Mouse (Mus musculus): Measurements from ENCODE around the gene Plekha6.

Plekha6 gene

DNA sequence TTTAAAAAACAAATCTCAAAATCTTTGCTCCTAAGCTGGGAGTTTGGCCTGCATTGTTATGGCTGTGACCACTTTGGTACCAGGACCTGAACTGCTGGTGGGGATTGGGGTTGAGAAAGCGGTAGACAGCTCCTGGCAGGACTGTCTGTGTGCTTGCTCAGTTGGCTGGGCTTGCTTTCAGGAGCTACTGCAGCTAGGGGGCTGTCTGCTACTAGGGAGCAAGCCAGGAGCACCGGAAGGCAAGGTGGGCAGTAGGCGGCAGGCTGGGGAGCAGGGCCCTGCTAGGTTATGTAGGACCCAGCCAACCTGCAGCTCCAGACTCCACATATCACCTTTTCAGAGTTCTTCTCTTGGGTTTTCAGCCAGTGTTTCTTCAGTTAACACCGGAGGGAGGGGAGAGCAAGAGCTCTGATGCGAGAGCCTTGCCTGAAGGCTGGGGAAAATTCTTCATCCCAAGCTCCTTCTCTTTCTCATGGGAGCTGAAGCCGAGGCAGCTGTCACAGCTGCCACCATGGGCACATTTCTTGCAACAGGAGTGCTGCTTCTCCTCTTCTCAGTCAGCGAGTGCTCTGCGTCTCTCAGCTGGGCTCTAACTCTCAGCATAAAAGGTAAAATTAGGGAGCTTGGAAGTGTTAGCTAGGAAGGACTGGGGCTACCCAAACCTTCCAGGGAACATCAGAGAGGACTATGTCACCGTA, 62.1 kb downstream of the Plekha6 start:
- Histone ChIP-seq H3K36me3 (ENCODE audit: insufficient read depth, low read length) (no peaks in the 10 kb centered on the region), H3K9me3 (ENCODE audit: low read length) (no peaks in the 10 kb centered on the region), H3K4me3 (replicated peaks; ENCODE audit: low read length) (no peak overlapping the region), H3K27me3 (ENCODE audit: insufficient read depth, low read length) (peaks cover 21% of the 10 kb centered on the region), H3K4me1 (replicated peaks; ENCODE audit: low read depth, low read length) (peaks cover 59% of the 10 kb centered on the region)
- TF ChIP-seq CTCF (conservative IDR thresholded peaks at IDR 0.05; ENCODE audit: low read length) (no peak), NANOG (IDR thresholded peaks at IDR 0.05; ENCODE audit: borderline replicate concordance, low read length) (no peak), POU5F1 (IDR thresholded peaks at IDR 0.05; ENCODE audit: borderline replicate concordance, low read length) (no peak)

DNA sequence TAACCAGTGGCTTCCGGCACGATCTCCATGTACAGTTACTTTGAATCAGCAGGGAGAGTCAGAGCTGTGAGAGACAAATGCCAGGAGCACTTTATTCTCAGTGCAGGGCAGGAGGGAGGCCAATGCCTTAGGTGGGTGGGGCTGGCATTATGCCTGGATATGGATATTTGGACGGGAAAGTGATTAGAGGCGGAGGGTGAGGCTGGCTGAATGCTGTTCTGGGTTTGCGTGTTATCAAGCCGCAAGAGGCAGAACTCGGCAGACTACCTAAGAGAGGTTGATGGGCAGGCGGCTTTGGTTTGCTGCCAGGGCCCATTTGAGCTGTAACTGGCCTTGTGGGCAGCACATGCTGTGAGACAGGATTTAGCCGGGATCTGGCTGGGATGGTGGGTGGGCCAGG, 62.9 kb downstream of the Plekha6 start:
- 0 out of 2 replicates have a peak overlapping the region, but pooled peaks have one; percentile 17 for H3K4me3 ChIP-seq (replicated peaks; ENCODE audit: low read length)
- no peaks in the 10 kb centered on the region for H3K9me3 ChIP-seq (ENCODE audit: low read length)
- H3K36me3 ChIP-seq (ENCODE audit: insufficient read depth, low read length): no peaks in the 10 kb centered on the region
- peaks cover 24% of the 10 kb centered on the region for H3K27me3 ChIP-seq (ENCODE audit: insufficient read depth, low read length)
- H3K4me1 ChIP-seq (replicated peaks; ENCODE audit: low read depth, low read length): peaks cover 59% of the 10 kb centered on the region
- no peak for TF ChIP-seq POU5F1 (IDR thresholded peaks at IDR 0.05; ENCODE audit: borderline replicate concordance, low read length)
- TF ChIP-seq NANOG (IDR thresholded peaks at IDR 0.05; ENCODE audit: borderline replicate concordance, low read length): no peak
- TF ChIP-seq CTCF (conservative IDR thresholded peaks at IDR 0.05; ENCODE audit: low read length): no peak

DNA sequence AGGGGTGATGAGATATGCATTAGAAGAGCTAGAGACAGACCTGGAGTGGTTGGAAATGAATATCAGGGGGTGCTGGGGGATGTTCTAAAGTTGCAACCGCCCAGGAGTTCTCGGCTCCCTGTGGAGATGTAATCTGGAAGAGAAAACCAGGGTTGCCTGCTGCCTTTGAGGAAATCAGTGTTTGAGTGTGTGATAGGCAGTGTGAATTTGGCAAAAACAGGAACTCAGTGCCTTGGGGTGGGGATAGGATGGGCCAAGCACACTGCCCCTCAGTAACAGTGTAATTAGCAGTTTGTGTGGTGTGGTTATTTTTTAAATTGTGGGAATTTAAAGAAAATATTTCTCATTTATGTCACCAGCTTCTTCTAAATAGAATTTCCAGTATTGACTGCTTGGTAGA, 63.4 kb downstream of the Plekha6 start:
- Histone ChIP-seq H3K4me1 (replicated peaks; ENCODE audit: low read depth, low read length) (peaks cover 58% of the 10 kb centered on the region), H3K27me3 (ENCODE audit: insufficient read depth, low read length) (peaks cover 24% of the 10 kb centered on the region), H3K36me3 (ENCODE audit: insufficient read depth, low read length) (no peaks in the 10 kb centered on the region), H3K9me3 (ENCODE audit: low read length) (no peaks in the 10 kb centered on the region), H3K4me3 (replicated peaks; ENCODE audit: low read length) (peak overlapping the region; percentile 17; the same call in 1 of the 2 replicates)
- TF ChIP-seq CTCF (conservative IDR thresholded peaks at IDR 0.05; ENCODE audit: low read length) (no peak), NANOG (IDR thresholded peaks at IDR 0.05; ENCODE audit: borderline replicate concordance, low read length) (no peak)

DNA sequence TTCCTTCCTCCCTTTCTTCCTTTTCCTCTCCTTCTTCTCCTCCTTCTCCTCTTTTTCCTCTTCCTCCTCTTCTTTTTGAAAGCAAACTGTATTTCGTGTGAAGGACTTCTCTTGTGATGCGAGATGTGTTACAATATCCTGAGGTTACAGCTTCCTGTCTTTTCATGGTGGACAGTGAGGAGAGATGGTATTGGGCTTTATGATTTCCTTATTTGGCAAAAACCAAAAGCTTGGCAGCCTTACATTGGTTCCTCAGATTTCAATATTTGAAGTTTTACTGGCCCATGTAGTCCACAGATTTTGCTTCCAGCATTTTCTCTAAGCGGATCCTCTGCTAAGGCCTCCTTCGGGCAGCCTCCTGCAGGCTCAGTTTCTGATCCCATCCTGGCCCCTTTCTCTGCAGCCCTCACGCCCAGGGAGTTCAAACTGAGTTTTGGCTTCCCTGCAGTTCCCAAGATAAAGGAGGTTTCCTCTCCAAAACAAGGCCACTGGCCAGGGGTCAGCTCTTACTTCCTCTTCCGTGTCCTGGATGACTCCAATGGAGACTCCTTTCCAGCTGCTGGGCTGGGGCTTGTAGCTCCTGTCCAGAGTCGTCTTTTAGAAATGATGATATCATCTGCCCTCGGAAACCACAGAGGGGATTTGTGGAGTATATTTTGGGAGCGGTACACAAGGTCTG, 64.9 kb downstream of the Plekha6 start:
- TF ChIP-seq NANOG (IDR thresholded peaks at IDR 0.05; ENCODE audit: borderline replicate concordance, low read length) (no peak), POU5F1 (IDR thresholded peaks at IDR 0.05; ENCODE audit: borderline replicate concordance, low read length) (no peak), CTCF (conservative IDR thresholded peaks at IDR 0.05; ENCODE audit: low read length) (no peak)
- Histone ChIP-seq H3K4me1 (replicated peaks; ENCODE audit: low read depth, low read length) (peaks cover 45% of the 10 kb centered on the region), H3K36me3 (ENCODE audit: insufficient read depth, low read length) (no peaks in the 10 kb centered on the region)

DNA sequence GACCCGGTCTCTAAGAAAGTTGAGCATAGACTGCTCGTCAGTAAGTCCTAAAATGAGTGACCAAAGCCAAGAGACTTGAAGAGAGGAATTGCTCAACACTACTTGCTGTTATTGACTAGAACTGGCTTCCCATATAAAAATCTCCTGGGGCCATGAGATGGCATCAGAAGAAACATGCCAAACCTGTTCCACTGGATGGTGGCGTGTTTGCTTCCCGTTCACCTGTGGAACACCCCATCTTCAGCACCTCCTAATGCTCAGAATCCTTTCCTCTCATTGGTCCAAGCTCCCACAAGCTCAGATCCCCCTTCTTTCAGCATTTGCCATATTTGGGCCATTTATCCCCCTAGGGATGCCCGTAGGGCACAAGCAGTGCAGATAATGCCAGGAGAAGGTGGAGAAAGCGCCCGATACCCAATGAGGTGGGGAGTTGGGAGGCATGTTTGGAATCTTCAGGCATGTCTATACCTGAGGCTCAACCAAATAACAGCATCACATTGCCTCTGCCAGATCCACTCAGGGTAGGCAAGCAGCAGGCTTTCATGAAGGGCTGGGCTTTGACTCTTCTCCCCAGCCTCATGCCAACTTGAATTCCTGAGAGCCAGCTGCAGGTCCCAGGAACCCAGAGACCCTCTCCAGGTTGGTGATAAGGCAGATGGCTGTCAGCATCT, 67.6 kb downstream of the Plekha6 start:
- no peaks in the 10 kb centered on the region for H3K9me3 ChIP-seq (ENCODE audit: low read length)
- peaks cover 17% of the 10 kb centered on the region for H3K27me3 ChIP-seq (ENCODE audit: insufficient read depth, low read length)
- peaks cover 37% of the 10 kb centered on the region for H3K4me1 ChIP-seq (replicated peaks; ENCODE audit: low read depth, low read length)
- no peaks in the 10 kb centered on the region for H3K36me3 ChIP-seq (ENCODE audit: insufficient read depth, low read length)
- no peak overlapping the region for H3K4me3 ChIP-seq (replicated peaks; ENCODE audit: low read length)
- TF ChIP-seq NANOG (IDR thresholded peaks at IDR 0.05; ENCODE audit: borderline replicate concordance, low read length): no peak
- TF ChIP-seq CTCF (conservative IDR thresholded peaks at IDR 0.05; ENCODE audit: low read length): no peak
- no peak for TF ChIP-seq POU5F1 (IDR thresholded peaks at IDR 0.05; ENCODE audit: borderline replicate concordance, low read length)

More for the DNA sequence above, 64.9 kb downstream of the Plekha6 start:
- Histone ChIP-seq H3K27me3 (ENCODE audit: insufficient read depth, low read length) (peaks cover 20% of the 10 kb centered on the region), H3K9me3 (ENCODE audit: low read length) (no peaks in the 10 kb centered on the region), H3K4me3 (replicated peaks; ENCODE audit: low read length) (no peak overlapping the region)

DNA sequence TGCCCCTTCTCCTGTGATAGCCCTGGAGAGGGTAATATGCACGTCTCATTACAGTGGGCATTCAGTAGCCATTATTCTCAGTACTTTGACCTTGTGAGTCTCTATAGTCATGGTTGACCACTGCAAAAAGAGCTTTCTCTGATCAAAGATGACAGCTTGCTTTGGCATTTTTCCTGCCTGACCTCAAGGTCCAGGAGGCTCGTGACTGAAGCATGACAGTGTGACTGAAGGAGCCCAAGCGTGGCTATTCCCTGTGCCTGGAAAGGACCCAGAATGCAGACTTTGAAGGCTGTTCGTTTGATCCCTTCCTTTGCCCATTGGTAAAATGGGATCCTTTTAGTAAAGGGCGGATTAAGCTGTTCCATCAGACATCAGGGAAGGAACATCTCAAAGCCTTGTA, 71.9 kb downstream of the Plekha6 start:
- Histone ChIP-seq H3K9me3 (ENCODE audit: low read length) (no peaks in the 10 kb centered on the region), H3K4me1 (replicated peaks; ENCODE audit: low read depth, low read length) (peaks cover 49% of the 10 kb centered on the region), H3K36me3 (ENCODE audit: insufficient read depth, low read length) (no peaks in the 10 kb centered on the region), H3K27me3 (ENCODE audit: insufficient read depth, low read length) (peaks cover 15% of the 10 kb centered on the region; the same call in 1 of the 2 replicates), H3K4me3 (replicated peaks; ENCODE audit: low read length) (no peak overlapping the region)
- TF ChIP-seq CTCF (conservative IDR thresholded peaks at IDR 0.05; ENCODE audit: low read length) (no peak), POU5F1 (IDR thresholded peaks at IDR 0.05; ENCODE audit: borderline replicate concordance, low read length) (no peak), NANOG (IDR thresholded peaks at IDR 0.05; ENCODE audit: borderline replicate concordance, low read length) (no peak)

DNA sequence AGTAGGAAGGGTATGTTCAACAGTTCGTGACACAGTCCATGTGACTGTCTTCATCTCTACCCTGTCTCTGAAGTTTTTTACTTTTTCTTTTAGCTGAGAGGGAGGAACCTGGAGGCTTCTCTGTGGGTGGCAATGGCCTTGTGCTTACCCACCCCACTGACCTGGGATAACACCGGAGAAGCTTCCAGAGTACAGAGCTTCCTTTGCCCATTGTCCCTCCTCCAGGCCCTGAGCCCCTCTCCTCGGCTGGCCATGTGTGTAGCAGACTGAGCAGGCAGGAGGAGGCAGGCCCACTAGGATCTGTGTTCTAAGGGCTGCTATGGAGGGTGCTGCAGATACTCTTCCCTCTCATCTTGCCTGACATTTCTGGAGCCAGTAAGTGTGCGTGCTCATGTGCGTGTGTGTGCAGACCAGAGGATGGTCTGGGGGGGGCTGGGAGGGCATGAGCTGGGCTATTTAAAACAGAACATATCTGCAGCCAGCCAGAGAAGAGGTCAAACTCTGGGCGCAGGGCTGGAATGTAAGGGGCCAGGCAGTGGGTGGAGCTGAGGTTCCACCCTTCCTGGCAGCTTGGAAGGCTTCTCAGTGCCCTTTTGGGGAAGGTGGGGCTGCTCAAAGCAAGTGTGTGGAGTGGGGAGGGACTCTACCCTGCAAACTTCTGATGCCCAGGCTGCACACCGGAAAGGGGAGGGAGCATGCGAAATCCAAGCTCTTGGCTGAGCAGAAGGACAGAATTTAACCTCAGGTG, 72.9 kb downstream of the Plekha6 start:
- TF ChIP-seq CTCF (conservative IDR thresholded peaks at IDR 0.05; ENCODE audit: low read length): no peak
- no peak for TF ChIP-seq NANOG (IDR thresholded peaks at IDR 0.05; ENCODE audit: borderline replicate concordance, low read length)
- TF ChIP-seq POU5F1 (IDR thresholded peaks at IDR 0.05; ENCODE audit: borderline replicate concordance, low read length): no peak
- H3K4me3 ChIP-seq (replicated peaks; ENCODE audit: low read length): peak overlapping the region; percentile 32; the same call in 1 of the 2 replicates
- H3K27me3 ChIP-seq (ENCODE audit: insufficient read depth, low read length): peaks cover 12% of the 10 kb centered on the region; the same call in 1 of the 2 replicates
- no peaks in the 10 kb centered on the region for H3K36me3 ChIP-seq (ENCODE audit: insufficient read depth, low read length)
- H3K9me3 ChIP-seq (ENCODE audit: low read length): no peaks in the 10 kb centered on the region
- peaks cover 53% of the 10 kb centered on the region for H3K4me1 ChIP-seq (replicated peaks; ENCODE audit: low read depth, low read length)

DNA sequence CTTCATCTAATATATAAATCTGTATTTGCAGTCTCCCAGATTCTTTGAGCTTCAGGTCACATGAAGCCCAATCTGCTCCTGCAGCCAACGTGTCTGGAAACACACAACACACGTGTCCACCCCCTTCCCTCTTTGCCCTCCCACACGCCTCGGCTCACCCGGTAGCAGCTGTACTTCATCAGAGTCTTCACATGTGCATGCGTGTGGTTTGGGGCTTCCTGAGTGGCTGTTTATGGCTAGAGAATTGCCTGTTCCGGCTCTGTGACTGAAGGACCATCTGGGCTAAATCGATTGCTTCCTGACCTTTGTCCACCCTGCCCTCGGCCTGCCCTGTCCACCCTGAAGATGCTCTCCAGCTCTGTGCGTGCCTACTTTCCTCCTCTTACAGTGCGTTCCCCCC, 73.7 kb downstream of the Plekha6 start:
- Histone ChIP-seq H3K27me3 (ENCODE audit: insufficient read depth, low read length) (0 out of 2 replicates have a peak, but pooled peaks cover 10% of the 10 kb centered on the region), H3K9me3 (ENCODE audit: low read length) (no peaks in the 10 kb centered on the region), H3K36me3 (ENCODE audit: insufficient read depth, low read length) (no peaks in the 10 kb centered on the region), H3K4me3 (replicated peaks; ENCODE audit: low read length) (no peak overlapping the region), H3K4me1 (replicated peaks; ENCODE audit: low read depth, low read length) (peaks cover 53% of the 10 kb centered on the region)
- TF ChIP-seq NANOG (IDR thresholded peaks at IDR 0.05; ENCODE audit: borderline replicate concordance, low read length) (no peak), POU5F1 (IDR thresholded peaks at IDR 0.05; ENCODE audit: borderline replicate concordance, low read length) (no peak), CTCF (conservative IDR thresholded peaks at IDR 0.05; ENCODE audit: low read length) (no peak)

All from E14TG2a.4 (cell line).